Mouse (Mus musculus): ENCODE results near the gene Gm49396. TPM values are rescaled to one million over a fixed set of nuclear protein-coding genes. Genes with fewer than 3 reads are reported as not detected.

The Gm49396 gene
- polyA plus RNA-seq, 2 experiments: 5.0 to 7.3 TPM

DNA sequence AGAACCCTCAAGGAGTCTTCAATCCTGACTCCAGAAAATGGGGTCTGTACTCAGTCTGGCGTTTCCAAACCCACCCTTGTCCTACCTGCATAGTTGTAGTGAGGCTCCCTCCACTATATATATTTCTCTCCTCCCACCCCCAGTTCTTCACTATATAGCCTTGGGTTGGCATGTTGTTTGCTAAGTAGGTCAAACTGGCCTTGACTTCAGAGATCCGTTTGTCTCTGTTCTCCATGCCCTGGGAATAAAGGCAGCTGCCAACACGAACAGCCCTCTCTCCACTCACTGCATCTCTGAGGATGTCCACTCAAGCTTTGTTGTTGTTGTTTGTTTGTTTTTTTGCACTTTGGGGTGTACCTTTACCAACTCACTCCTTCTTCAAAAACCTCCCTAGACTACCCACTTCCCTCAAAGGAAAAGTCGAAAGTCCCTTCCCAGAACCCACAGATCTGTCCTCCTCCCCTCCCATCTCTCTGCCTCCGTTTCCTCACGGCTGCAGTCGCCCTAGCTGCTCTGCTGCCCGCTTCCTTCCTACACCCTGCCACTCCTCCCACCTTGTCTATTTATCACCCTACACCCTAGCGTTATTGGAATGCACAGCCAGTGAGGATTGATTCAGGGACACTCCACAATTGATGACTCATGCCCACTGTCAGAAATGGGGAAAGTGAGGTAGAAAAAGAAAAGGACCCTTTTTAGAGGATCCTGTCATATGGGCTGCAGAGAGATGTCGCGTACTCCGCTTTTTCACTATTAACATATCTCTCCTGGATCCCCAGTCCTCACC, 4.3 kb upstream of the Gm49396 start:
- Histone ChIP-seq H3K9me3 (ENCODE audit: control insufficient read depth, low read length) (no peaks in the 10 kb centered on the region), H3K27me3 (ENCODE audit: control insufficient read depth, insufficient read depth, low read length) (no peaks in the 10 kb centered on the region), H3K4me2 (replicated peaks; ENCODE audit: low read depth, low read length, severe bottlenecking) (peak overlapping the region; percentile 91), H3K27ac (replicated peaks; ENCODE audit: low read depth, low read length) (peak overlapping the region; percentile 39; the same call in 1 of the 2 replicates), H3K4me3 (replicated peaks; ENCODE audit: low read length) (peak overlapping the region; percentile 59), H3K36me3 (ENCODE audit: control insufficient read depth, insufficient read depth, low read length) (peaks cover 37% of the 10 kb centered on the region), H3K4me1 (ENCODE audit: control insufficient read depth, insufficient read depth, low read length) (peaks cover 13% of the 10 kb centered on the region), H3K9ac (ENCODE audit: low read depth, low read length, severe bottlenecking) (peak overlapping the region; percentile 67)
- WGBS: 14% methylated on average over 12 of the region's 12 CpGs
- ATAC-seq (ENCODE audit: low FRiP score, low read depth) (no peak), DNase-seq (ENCODE audit: low spot score) (no peak)
- no peak for TF ChIP-seq POLR2A (IDR thresholded peaks at IDR 0.05; ENCODE audit: borderline replicate concordance, extremely low read depth, insufficient read depth, insufficient read length)

DNA sequence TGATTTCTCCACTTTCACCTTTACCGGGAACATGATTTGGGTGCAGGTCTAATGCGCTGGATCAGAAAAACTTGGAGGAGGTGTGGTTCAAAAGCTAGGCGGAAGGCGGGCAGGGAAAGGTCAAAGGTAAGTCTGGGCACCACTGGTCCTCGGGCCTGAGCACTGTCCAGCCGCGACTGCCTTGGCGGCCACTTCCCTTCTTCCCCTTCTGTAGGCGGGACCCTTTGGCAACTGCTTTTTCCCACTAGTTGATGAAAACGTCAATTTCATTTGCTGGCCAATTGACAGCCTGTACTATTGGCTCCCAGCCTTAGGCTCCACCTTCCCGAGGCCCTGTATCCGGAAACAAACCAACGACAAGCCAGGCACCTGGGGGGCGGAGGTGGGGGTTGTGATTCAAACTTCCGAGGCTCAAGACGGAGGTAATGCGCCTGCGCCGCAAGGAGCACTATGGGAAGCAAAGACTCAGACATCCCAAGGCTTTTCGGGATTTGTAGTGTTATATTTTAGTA, 3.6 kb upstream of the Gm49396 start, which contains the start of gene Lin37:
Gene Lin37, minus strand, starts transcription at position 396 of the 512 bp plus-strand sequence.
- peaks cover 16% of the 10 kb centered on the region for H3K4me1 ChIP-seq (ENCODE audit: control insufficient read depth, insufficient read depth, low read length)
- no peaks in the 10 kb centered on the region for H3K27me3 ChIP-seq (ENCODE audit: control insufficient read depth, insufficient read depth, low read length)
- peak; percentile 54; the same call in 1 of the 2 replicates for TF ChIP-seq POLR2A (IDR thresholded peaks at IDR 0.05; ENCODE audit: borderline replicate concordance, extremely low read depth, insufficient read depth, insufficient read length)
- H3K4me3 ChIP-seq (replicated peaks; ENCODE audit: low read length): peak within 1 kb of the TSS; percentile 59
- H3K27ac ChIP-seq (replicated peaks; ENCODE audit: low read depth, low read length): peak within 1 kb of the TSS; percentile 39; the same call in 1 of the 2 replicates
- peak within 1 kb of the TSS; percentile 67 for H3K9ac ChIP-seq (ENCODE audit: low read depth, low read length, severe bottlenecking)
- H3K9me3 ChIP-seq (ENCODE audit: control insufficient read depth, low read length): no peaks in the 10 kb centered on the region
- H3K4me2 ChIP-seq (replicated peaks; ENCODE audit: low read depth, low read length, severe bottlenecking): peak within 1 kb of the TSS; percentile 91
- under 1% methylated on average over 20 of the region's 20 CpGs for WGBS
- ATAC-seq (ENCODE audit: low FRiP score, low read depth) (peak; percentile 87), DNase-seq (ENCODE audit: low spot score) (peak; percentile 99)
- peaks cover 33% of the 10 kb centered on the region for H3K36me3 ChIP-seq (ENCODE audit: control insufficient read depth, insufficient read depth, low read length)

DNA sequence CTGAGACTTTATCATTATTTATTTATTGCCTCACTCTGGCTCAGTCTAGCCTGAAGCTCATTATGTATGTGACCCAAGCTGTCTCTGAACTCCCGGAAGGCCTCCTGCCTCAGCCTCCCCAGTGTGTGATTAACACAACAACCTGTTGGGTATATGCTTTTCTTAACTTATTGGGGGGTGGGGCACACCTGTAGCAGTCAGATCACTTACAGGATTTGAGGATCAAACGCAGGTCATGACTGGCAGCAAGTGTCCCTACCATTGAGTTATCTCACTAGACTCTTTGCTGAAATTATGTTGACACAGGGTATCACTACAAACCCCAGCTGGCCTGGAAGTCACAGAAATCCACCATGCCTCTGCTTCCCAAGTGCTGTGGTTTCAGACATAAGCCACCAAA, 2.8 kb upstream of the Gm49396 start:
- WGBS: 70% methylated on average over 2 of the region's 2 CpGs
- H3K36me3 ChIP-seq (ENCODE audit: control insufficient read depth, insufficient read depth, low read length): peaks cover 31% of the 10 kb centered on the region
- DNase-seq (ENCODE audit: low spot score) (no peak), ATAC-seq (ENCODE audit: low FRiP score, low read depth) (no peak)
- H3K9me3 ChIP-seq (ENCODE audit: control insufficient read depth, low read length): no peaks in the 10 kb centered on the region
- no peak overlapping the region for H3K4me2 ChIP-seq (replicated peaks; ENCODE audit: low read depth, low read length, severe bottlenecking)
- peaks cover 16% of the 10 kb centered on the region for H3K4me1 ChIP-seq (ENCODE audit: control insufficient read depth, insufficient read depth, low read length)
- H3K27ac ChIP-seq (replicated peaks; ENCODE audit: low read depth, low read length): no peak overlapping the region
- no peaks in the 10 kb centered on the region for H3K27me3 ChIP-seq (ENCODE audit: control insufficient read depth, insufficient read depth, low read length)
- H3K9ac ChIP-seq (ENCODE audit: low read depth, low read length, severe bottlenecking): no peak overlapping the region
- no peak for TF ChIP-seq POLR2A (IDR thresholded peaks at IDR 0.05; ENCODE audit: borderline replicate concordance, extremely low read depth, insufficient read depth, insufficient read length)
- H3K4me3 ChIP-seq (replicated peaks; ENCODE audit: low read length): no peak overlapping the region

DNA sequence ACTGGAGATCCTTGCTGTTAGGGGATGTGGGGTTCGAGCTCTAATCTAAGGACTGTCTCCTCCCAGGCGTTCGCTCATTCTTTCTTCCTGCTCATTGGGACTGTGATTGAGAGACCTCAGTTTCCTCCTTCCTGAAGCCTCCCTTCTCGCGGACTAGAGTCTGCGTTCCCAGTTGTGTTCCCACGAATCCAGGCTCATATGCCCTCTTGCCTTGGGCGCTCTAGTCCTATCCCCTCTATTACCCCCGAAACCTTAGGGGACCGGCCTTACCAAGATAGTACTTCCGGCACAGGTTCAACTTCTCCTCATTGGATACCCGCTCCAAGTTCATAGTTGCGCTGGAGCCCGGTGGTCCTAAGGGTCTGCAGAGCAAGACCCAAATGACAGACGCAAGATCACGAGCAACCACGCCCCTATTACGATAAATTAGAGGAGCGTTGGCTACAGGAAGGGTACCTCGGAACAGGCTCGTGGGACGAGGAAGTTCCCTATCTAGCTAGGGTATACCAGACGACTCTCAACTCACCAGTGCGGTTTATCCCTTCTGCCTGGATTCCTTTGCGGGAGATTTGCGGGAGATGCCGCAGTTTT, 523 bp upstream of the Gm49396 start:
- 1% methylated on average over 27 of the region's 27 CpGs for WGBS
- ATAC-seq (ENCODE audit: low FRiP score, low read depth): no peak; the same call in 1 of the 2 replicates
- peak; percentile 3 for DNase-seq (ENCODE audit: low spot score)

DNA sequence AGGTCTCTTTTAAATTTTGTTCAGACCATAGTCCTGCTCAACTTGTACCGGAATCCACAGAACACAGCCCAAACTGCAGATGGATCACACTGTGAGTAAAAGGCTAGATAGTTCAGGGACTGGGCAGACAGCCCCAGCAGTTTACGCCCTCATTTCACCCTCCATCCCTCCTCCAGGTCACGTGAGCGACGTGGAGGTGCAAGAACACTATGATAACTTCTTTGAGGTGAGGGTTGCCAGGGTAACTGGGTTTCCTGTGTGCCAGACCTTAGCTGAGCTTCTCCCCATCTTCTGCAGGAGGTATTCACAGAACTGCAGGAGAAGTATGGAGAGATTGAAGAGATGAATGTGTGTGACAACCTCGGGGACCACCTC, 749 bp downstream of the Gm49396 start:
- TF ChIP-seq POLR2A (IDR thresholded peaks at IDR 0.05; ENCODE audit: borderline replicate concordance, extremely low read depth, insufficient read depth, insufficient read length): no peak
- Histone ChIP-seq H3K27ac (replicated peaks; ENCODE audit: low read depth, low read length) (no peak overlapping the region), H3K4me1 (ENCODE audit: control insufficient read depth, insufficient read depth, low read length) (peaks cover 10% of the 10 kb centered on the region), H3K36me3 (ENCODE audit: control insufficient read depth, insufficient read depth, low read length) (peaks cover 36% of the 10 kb centered on the region), H3K4me2 (replicated peaks; ENCODE audit: low read depth, low read length, severe bottlenecking) (peak overlapping the region; percentile 52), H3K9ac (ENCODE audit: low read depth, low read length, severe bottlenecking) (peak overlapping the region; percentile 18; the same call in 1 of the 2 replicates), H3K27me3 (ENCODE audit: control insufficient read depth, insufficient read depth, low read length) (no peaks in the 10 kb centered on the region), H3K9me3 (ENCODE audit: control insufficient read depth, low read length) (no peaks in the 10 kb centered on the region), H3K4me3 (replicated peaks; ENCODE audit: low read length) (peak overlapping the region; percentile 74)
- ATAC-seq (ENCODE audit: low FRiP score, low read depth): no peak
- 23% methylated on average over 6 of the region's 6 CpGs for WGBS
- DNase-seq (ENCODE audit: low spot score): no peak

More for the DNA sequence above, 523 bp upstream of the Gm49396 start:
- no peaks in the 10 kb centered on the region for H3K27me3 ChIP-seq (ENCODE audit: control insufficient read depth, insufficient read depth, low read length)
- peak overlapping the region; percentile 86 for H3K27ac ChIP-seq (replicated peaks; ENCODE audit: low read depth, low read length)
- no peaks in the 10 kb centered on the region for H3K9me3 ChIP-seq (ENCODE audit: control insufficient read depth, low read length)
- peaks cover 16% of the 10 kb centered on the region for H3K4me1 ChIP-seq (ENCODE audit: control insufficient read depth, insufficient read depth, low read length)
- H3K36me3 ChIP-seq (ENCODE audit: control insufficient read depth, insufficient read depth, low read length): peaks cover 26% of the 10 kb centered on the region
- peak overlapping the region; percentile 48 for H3K4me2 ChIP-seq (replicated peaks; ENCODE audit: low read depth, low read length, severe bottlenecking)
- TF ChIP-seq POLR2A (IDR thresholded peaks at IDR 0.05; ENCODE audit: borderline replicate concordance, extremely low read depth, insufficient read depth, insufficient read length): no peak
- H3K4me3 ChIP-seq (replicated peaks; ENCODE audit: low read length): peak overlapping the region; percentile 74
- peak overlapping the region; percentile 55 for H3K9ac ChIP-seq (ENCODE audit: low read depth, low read length, severe bottlenecking)
